Mouse (Mus musculus) hindbrain, embryonic 15.5 days (tissue): ENCODE measurements around the gene Pex11b. TPM values are rescaled to one million over a fixed set of nuclear protein-coding genes. Genes with fewer than 3 reads are reported as not detected.

Source experiments
- ATAC-seq: fragments of 200-750 bp; cut with Nextera tagmentation; 2 replicates; pipeline ENCODE4 v1.8.0; 2017; ENCODE audit warnings: low read depth, moderate number of reproducible peaks, moderate TSS enrichment; ENCODE audit not compliant: low FRiP score
- H3K27ac ChIP-seq: fragments of 300-500 bp; sonication (generic); replicated peaks from 2 replicates; pipeline ENCODE4 v1.5.1; 2015; ENCODE audit warnings: mild to moderate bottlenecking, inconsistent platforms
- H3K27me3 ChIP-seq: fragments of 300-500 bp; sonication (generic); 2 replicates; pipeline ENCODE4 v1.6.1; 2015; ENCODE audit warnings: control low read depth, inconsistent platforms
- H3K36me3 ChIP-seq: fragments of 300-500 bp; sonication (generic); 2 replicates; pipeline ENCODE4 v1.6.1; 2015; ENCODE audit warnings: control low read depth, inconsistent platforms
- H3K4me1 ChIP-seq: fragments of 300-500 bp; sonication (generic); replicated peaks from 2 replicates; pipeline ENCODE4 v1.6.1; 2015; ENCODE audit warnings: control low read depth, inconsistent platforms
- H3K4me2 ChIP-seq: fragments of 300-500 bp; sonication (generic); 2 replicates; pipeline ENCODE4 v1.6.1; 2015; ENCODE audit warnings: moderate library complexity, mild to moderate bottlenecking, inconsistent platforms
- H3K4me3 ChIP-seq: fragments of 300-500 bp; sonication (generic); 2 replicates; pipeline ENCODE4 v1.5.1; 2015; ENCODE audit warnings: mild to moderate bottlenecking, inconsistent platforms
- H3K9ac ChIP-seq: fragments of 300-500 bp; sonication (generic); 2 replicates; pipeline ENCODE4 v1.6.1; 2015; ENCODE audit warnings: inconsistent platforms
- H3K9me3 ChIP-seq: fragments of 300-500 bp; sonication (generic); 2 replicates; pipeline ENCODE4 v1.6.1; 2016; ENCODE audit warnings: control low read depth, inconsistent platforms
- WGBS: fragments of 180-500 bp; shearing (Covaris S2); methylation state at CpG from one replicate; pipeline ENCODE4 v1.1.7; 2015; 5-methylcytosine and 5-hydroxymethylcytosine counted together
- polyA plus RNA-seq: library from polyadenylated mRNA; unstranded; fragments of >200 nt; fragmentation: Nextera tagmentation; extraction: Ambion mirVana; gene quantifications from 2 replicates; pipeline ENCODE4 v1.2.1, GENCODE M21; 2015

Gene Pex11b
- 54.7 and 59.9 TPM in 2 replicates for polyA plus RNA-seq

GRCm38 (mm10) chr3:96634928-96635879, at the start of gene Pex11b, which contains the start of gene Gm42957:
Gene Pex11b (plus strand): TSS chr3:96635376.
Gene Gm42957 (plus strand): TSS chr3:96635474.
- peaks cover 32% of the 10 kb centered on the region for H3K4me1 ChIP-seq
- H3K4me3 ChIP-seq, result peak within 1 kb of the TSS; percentile 83
- ATAC-seq, result peak; percentile 89
- H3K9me3 ChIP-seq, result no peaks in the 10 kb centered on the region
- peak within 1 kb of the TSS; percentile 93 for H3K9ac ChIP-seq
- peak within 1 kb of the TSS; percentile 85 for H3K27ac ChIP-seq
- H3K4me2 ChIP-seq, result peak within 1 kb of the TSS; percentile 93
- under 1% methylated on average over 60 of the region's 60 CpGs for WGBS
- no peaks in the 10 kb centered on the region for H3K27me3 ChIP-seq
- H3K36me3 ChIP-seq, result peaks cover 35% of the 10 kb centered on the region

- no peak overlapping the region for H3K4me3 ChIP-seq
- no peak overlapping the region for H3K27ac ChIP-seq
- H3K4me1 ChIP-seq, result peaks cover 18% of the 10 kb centered on the region
- no peaks in the 10 kb centered on the region for H3K27me3 ChIP-seq
- H3K9ac ChIP-seq, result no peak overlapping the region
- H3K4me2 ChIP-seq, result no peak overlapping the region
- no peak for ATAC-seq
- no peaks in the 10 kb centered on the region for H3K36me3 ChIP-seq
- WGBS, result 84% methylated on average over 4 of the region's 4 CpGs
- H3K9me3 ChIP-seq, result no peaks in the 10 kb centered on the region
Measured at GRCm38 (mm10) chr3:96590657-96591056, 44.5 kb upstream of the Pex11b start.

DNA sequence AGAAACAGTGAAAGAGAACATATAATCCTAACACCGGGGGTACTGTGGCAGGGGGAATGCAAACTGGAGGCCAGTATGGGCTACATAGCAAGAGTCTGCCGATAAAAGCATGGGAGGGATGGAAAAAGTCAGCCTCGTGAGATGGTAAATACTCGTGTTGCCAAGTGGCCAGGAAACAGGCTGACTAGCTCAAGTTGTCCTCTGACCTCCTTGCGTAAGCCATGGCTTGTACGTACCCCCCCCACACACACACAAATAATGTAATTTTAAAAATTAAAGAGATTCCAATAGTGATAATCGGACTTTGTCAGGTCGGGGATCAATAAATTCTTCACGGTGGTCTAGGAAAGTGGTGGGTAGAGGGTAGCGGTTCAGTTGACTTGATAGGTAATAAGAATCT, 41.8 kb upstream of the Pex11b start:
- WGBS, result under 1% methylated on average over 10 of the region's 10 CpGs
- Histone ChIP-seq H3K27ac (peak overlapping the region; percentile 86), H3K4me1 (peaks cover 44% of the 10 kb centered on the region), H3K9ac (peak overlapping the region; percentile 67), H3K9me3 (no peaks in the 10 kb centered on the region), H3K36me3 (no peaks in the 10 kb centered on the region), H3K27me3 (no peaks in the 10 kb centered on the region), H3K4me3 (peak overlapping the region; percentile 72), H3K4me2 (peak overlapping the region; percentile 77)
- ATAC-seq, result no peak

- Histone ChIP-seq H3K4me3 (peak within 1 kb of the TSS; percentile 72), H3K36me3 (no peaks in the 10 kb centered on the region), H3K9me3 (no peaks in the 10 kb centered on the region), H3K27ac (peak within 1 kb of the TSS; percentile 86), H3K4me1 (peaks cover 50% of the 10 kb centered on the region), H3K27me3 (no peaks in the 10 kb centered on the region), H3K9ac (peak within 1 kb of the TSS; percentile 67), H3K4me2 (peak within 1 kb of the TSS; percentile 77)
- ATAC-seq, result peak; percentile 86
- WGBS, result under 1% methylated on average over 35 of the region's 38 CpGs
Measured at GRCm38 (mm10) chr3:96593790-96594560, 41.2 kb upstream of the Pex11b start, which contains the start of gene Polr3gl. Gene Polr3gl (minus strand): TSS chr3:96594181.

GRCm38 (mm10) chr3:96594851-96595250, 40.3 kb upstream of the Pex11b start:
- Histone ChIP-seq H3K4me2 (no peak overlapping the region), H3K27ac (no peak overlapping the region), H3K36me3 (no peaks in the 10 kb centered on the region), H3K4me1 (peaks cover 59% of the 10 kb centered on the region), H3K27me3 (no peaks in the 10 kb centered on the region), H3K9ac (no peak overlapping the region), H3K4me3 (no peak overlapping the region), H3K9me3 (no peaks in the 10 kb centered on the region)
- 80% methylated on average over 5 of the region's 5 CpGs for WGBS
- ATAC-seq, result no peak

GRCm38 (mm10) chr3:96595661-96596060, 39.5 kb upstream of the Pex11b start:
- Histone ChIP-seq H3K9me3 (no peaks in the 10 kb centered on the region), H3K9ac (peak overlapping the region; percentile 70; the same call in 1 of the 2 replicates), H3K27ac (peak overlapping the region; percentile 75), H3K4me2 (peak overlapping the region; percentile 99), H3K36me3 (no peaks in the 10 kb centered on the region), H3K4me1 (peaks cover 67% of the 10 kb centered on the region), H3K27me3 (no peaks in the 10 kb centered on the region), H3K4me3 (peak overlapping the region; percentile 52)
- 23% methylated on average over 6 of the region's 6 CpGs for WGBS
- no peak for ATAC-seq

GRCm38 (mm10) chr3:96596228-96596707, 38.9 kb upstream of the Pex11b start, which contains the start of gene Ankrd34a:
Gene Ankrd34a (plus strand): TSS chr3:96596636.
- H3K27me3 ChIP-seq, result no peaks in the 10 kb centered on the region
- peaks cover 68% of the 10 kb centered on the region for H3K4me1 ChIP-seq
- H3K4me3 ChIP-seq, result peak within 1 kb of the TSS; percentile 52
- H3K9me3 ChIP-seq, result no peaks in the 10 kb centered on the region
- H3K27ac ChIP-seq, result peak within 1 kb of the TSS; percentile 75
- ATAC-seq, result no peak
- WGBS, result 2% methylated on average over 17 of the region's 23 CpGs
- H3K36me3 ChIP-seq, result no peaks in the 10 kb centered on the region
- peak within 1 kb of the TSS; percentile 99 for H3K4me2 ChIP-seq
- H3K9ac ChIP-seq, result peak within 1 kb of the TSS; percentile 70

GRCm38 (mm10) chr3:96596855-96597254, 38.3 kb upstream of the Pex11b start:
- H3K4me1 ChIP-seq, result peaks cover 71% of the 10 kb centered on the region

GRCm38 (mm10) chr3:96597435-96597891, 37.7 kb upstream of the Pex11b start:
- peak overlapping the region; percentile 99 for H3K4me2 ChIP-seq
- H3K27ac ChIP-seq, result peak overlapping the region; percentile 75
- H3K27me3 ChIP-seq, result no peaks in the 10 kb centered on the region
- H3K9ac ChIP-seq, result peak overlapping the region; percentile 70
- no peaks in the 10 kb centered on the region for H3K9me3 ChIP-seq
- peaks cover 75% of the 10 kb centered on the region for H3K4me1 ChIP-seq
- H3K4me3 ChIP-seq, result peak overlapping the region; percentile 52
- ATAC-seq, result no peak
- WGBS, result under 1% methylated on average over 40 of the region's 40 CpGs
- no peaks in the 10 kb centered on the region for H3K36me3 ChIP-seq

More at GRCm38 (mm10) chr3:96596855-96597254, 38.3 kb upstream of the Pex11b start:
- Histone ChIP-seq H3K27ac (peak overlapping the region; percentile 75), H3K4me2 (peak overlapping the region; percentile 99), H3K4me3 (peak overlapping the region; percentile 52), H3K27me3 (no peaks in the 10 kb centered on the region), H3K36me3 (no peaks in the 10 kb centered on the region), H3K9me3 (no peaks in the 10 kb centered on the region), H3K9ac (peak overlapping the region; percentile 70)
- WGBS, result 0% methylated on average over 10 of the region's 12 CpGs
- ATAC-seq, result no peak

DNA sequence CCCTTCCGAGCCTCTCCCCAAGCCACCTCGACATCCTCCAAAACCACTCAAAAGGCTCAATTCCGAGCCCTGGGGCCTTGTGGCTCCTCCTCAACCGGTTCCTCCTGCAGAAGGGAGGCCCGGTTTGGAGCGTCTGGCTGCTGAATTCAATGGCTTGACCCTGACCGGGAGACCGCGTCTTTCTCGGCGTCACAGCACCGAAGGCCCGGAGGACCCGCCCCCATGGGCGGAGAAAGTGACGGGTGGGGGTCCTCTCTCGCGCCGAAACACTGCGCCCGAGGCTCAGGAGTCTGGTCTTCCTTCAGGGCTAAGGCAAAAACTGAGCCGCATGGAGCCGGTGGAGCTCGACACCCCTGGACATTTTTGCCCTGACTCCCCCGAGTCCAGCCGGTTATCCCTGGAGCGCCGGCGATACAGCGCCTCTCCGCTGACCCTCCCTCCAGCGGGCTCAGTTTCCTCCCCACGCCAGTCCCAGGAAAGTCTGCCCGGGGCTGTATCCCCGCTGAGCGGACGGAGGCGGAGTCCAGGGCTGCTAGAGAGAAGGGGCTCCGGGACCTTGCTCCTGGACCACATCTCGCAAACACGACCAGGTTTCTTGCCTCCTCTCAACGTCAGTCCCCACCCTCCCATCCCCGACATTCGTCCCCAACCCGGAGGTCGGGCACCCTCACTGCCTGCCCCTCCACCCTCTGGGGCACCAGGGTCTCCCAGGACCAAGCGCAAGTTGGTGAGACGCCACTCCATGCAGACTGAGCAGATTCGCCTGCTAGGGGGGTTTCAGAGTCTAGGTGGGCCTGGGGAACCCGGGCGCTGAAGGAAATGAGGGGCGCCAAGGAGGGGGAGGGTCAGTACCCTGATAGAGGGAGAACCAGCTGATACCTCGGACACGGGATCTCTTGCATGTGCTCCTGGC, 36.8 kb upstream of the Pex11b start:
- no peak for ATAC-seq
- peaks cover 75% of the 10 kb centered on the region for H3K4me1 ChIP-seq
- peak overlapping the region; percentile 75 for H3K27ac ChIP-seq
- H3K9ac ChIP-seq, result peak overlapping the region; percentile 70
- 3% methylated on average over 53 of the region's 54 CpGs for WGBS
- H3K27me3 ChIP-seq, result no peaks in the 10 kb centered on the region
- H3K4me3 ChIP-seq, result peak overlapping the region; percentile 52
- no peaks in the 10 kb centered on the region for H3K9me3 ChIP-seq
- peak overlapping the region; percentile 99 for H3K4me2 ChIP-seq
- H3K36me3 ChIP-seq, result no peaks in the 10 kb centered on the region

DNA sequence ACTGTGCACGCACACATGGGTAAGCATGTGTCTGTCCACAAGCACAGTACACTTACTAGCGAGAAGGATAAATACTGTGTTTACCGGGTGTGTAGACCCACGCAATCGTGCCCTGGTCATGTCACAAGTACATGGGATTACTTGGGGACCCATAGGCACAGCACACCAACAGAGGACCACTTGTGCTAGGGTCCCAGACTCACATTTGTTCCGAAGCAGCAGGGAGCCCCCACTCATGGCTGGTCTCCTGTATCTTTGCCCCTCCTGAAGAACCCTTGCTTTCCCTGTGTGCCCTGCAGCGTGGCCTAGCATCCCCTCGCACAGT, 36.1 kb upstream of the Pex11b start:
- H3K4me3 ChIP-seq, result peak overlapping the region; percentile 52
- H3K9ac ChIP-seq, result 0 out of 2 replicates have a peak overlapping the region, but pooled peaks have one; percentile 6
- no peak overlapping the region for H3K27ac ChIP-seq
- no peaks in the 10 kb centered on the region for H3K27me3 ChIP-seq
- H3K4me1 ChIP-seq, result peaks cover 81% of the 10 kb centered on the region
- WGBS, result 46% methylated on average over 8 of the region's 8 CpGs
- H3K9me3 ChIP-seq, result no peaks in the 10 kb centered on the region
- H3K36me3 ChIP-seq, result no peaks in the 10 kb centered on the region
- H3K4me2 ChIP-seq, result peak overlapping the region; percentile 99
- ATAC-seq, result no peak
